Mouse (Mus musculus) left cerebral cortex, adult 2 months (tissue): ENCODE results near the gene Il18. TPM values are rescaled to one million over a fixed set of nuclear protein-coding genes. Genes with fewer than 3 reads are reported as not detected.

Experiments
- DNase-seq, 2 experiments: peaks; one replicate each; pipeline ENCODE4 v3.0.0; 2021 to 2022; ENCODE audit warnings: low spot score in 2 of 2, mixed read lengths in 1 of 2; ENCODE audit errors: extremely low spot score in 1 of 2
- H3K27ac ChIP-seq: fragments of 200-600 bp; 2 replicates; pipeline ENCODE4 v1.8.1; 2022
- H3K4me3 ChIP-seq: fragments of 200-600 bp; 2 replicates; pipeline ENCODE4 v1.8.1; 2022
- CTCF ChIP-seq: fragments of 200-600 bp; IDR thresholded peaks from 2 replicates; pipeline ENCODE4 v1.8.1; 2022; ENCODE audit warnings: antibody characterized with exemption, mild to moderate bottlenecking, moderate library complexity
- intact Hi-C: fragments of 180-260 bp; cut with DNase I; formaldehyde crosslinking; loops from one replicate; pipeline ENCODE4 v1.15.1; 2025
- long read RNA-seq, 2 experiments: library from polyadenylated mRNA; stranded (forward); transcript quantifications; one replicate each; pipeline ENCODE4 v2.0.0; 2021; ENCODE audit warnings: borderline mapping rate in 2 of 2
- total RNA-seq, 2 experiments: library from RNA; stranded (reverse); gene quantifications; 2 replicates each; pipeline ENCODE4 v1.2.3; 2021

Il18 gene
- 10 to 100 TPM; 22.6 to 23.8 TPM for total RNA-seq
- long read RNA-seq, experiment 1, partial matches to known transcripts, result 0 of 11 reads
- long read RNA-seq, experiment 1, other reads (novel, unspliced or antisense), result 11 of 11 reads
- long read RNA-seq, experiment 2, partial matches to known transcripts, result 1 of 13 reads
- long read RNA-seq, experiment 2, other reads (novel, unspliced or antisense), result 12 of 13 reads

DNA sequence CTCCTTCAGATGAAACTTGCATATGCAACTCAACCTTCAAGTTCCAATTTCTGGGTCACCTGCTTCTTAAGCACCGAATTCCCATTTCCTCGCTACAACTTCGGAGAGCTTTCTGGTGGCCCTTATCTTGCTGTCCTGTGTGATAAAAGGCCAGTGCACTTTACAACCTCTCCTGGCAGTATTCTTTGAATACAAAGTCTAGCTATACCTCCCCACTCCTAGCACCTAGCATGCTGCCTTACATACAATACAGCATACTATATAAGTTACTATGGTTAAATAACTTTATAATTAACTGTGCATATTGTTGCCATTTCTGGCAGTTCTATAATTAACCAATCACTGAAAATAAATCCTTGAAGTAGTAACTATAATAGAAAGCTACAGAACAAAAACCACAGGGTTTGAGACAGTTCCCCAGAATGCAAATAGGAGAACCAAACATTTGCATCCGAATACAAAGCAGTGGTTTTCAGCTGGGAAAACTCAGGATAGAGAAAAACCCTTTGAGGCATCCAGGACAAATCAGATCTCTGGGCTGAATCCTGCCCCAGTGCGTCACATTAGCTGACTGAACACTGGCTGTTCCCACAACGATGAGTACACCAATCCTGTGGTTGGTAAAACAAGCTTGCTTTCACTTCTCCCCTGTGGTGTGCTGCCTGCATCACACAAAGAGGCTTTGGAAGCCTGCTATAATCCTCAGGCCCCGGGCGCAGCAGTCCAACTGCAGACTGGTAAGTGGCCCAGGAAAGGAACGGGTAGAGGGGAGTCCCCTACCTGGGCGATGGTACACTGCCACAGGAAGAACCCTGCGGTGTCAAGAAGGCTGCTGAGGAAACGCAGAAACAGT lies at the start of gene Il18:
Il18 (plus strand) TSS at position 587 of the 853 bp plus-strand sequence.
- Histone ChIP-seq H3K27ac (peak within 1 kb of the TSS; percentile 85), H3K4me3 (peak within 1 kb of the TSS; percentile 33)
- peak; percentile 42 to 59 for DNase-seq
- intact Hi-C loops, result no loop called here
- TF ChIP-seq CTCF, result no peak; the same call in none of the 2 replicates

DNA sequence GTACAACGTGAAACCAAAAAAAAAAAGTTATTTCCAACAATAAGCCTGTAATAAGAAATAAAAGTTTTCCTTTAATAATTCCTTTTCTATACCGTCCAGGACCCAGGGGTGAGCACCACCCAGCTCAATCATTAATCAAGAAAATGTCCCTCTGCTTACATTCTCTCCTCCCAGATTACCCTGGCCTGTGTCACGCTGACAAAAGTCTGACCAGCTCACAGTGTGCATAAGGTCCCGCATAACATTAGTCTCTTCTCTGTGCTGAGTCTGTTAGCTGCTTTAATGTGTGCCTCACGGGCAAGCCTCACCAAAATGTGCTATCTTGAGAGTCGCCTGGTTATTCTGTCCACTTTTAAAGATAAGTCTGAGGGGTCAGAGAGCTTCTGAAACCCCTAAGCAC lies 49.2 kb upstream of the Il18 start:
- no peak overlapping the region for H3K27ac ChIP-seq
- DNase-seq, result no peak
- TF ChIP-seq CTCF, result no peak
- intact Hi-C loops, result no loop called here
- no peak overlapping the region for H3K4me3 ChIP-seq

DNA sequence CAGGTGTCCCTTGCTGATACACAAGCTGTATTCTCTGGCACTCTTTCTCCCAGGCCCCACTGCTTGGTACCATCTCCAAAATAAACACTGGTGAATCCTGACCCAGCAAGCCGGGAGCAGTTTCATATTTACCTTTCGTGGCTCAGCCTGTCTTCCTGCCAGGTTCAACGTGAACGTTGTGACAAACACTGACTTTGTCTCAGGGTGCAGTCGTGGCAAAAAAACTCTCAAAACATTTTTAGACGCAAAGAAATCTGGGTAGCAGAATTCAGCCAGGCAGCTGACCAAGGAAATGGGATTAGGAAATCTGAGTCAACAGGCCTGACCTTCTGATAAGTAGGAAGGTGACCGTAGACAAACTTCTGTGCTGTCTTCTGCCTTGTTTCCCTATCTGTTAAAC lies 47.1 kb upstream of the Il18 start:
- H3K4me3 ChIP-seq, result no peak overlapping the region
- intact Hi-C loops, result no loop called here
- no peak overlapping the region for H3K27ac ChIP-seq
- DNase-seq, result no peak
- TF ChIP-seq CTCF, result no peak

DNA sequence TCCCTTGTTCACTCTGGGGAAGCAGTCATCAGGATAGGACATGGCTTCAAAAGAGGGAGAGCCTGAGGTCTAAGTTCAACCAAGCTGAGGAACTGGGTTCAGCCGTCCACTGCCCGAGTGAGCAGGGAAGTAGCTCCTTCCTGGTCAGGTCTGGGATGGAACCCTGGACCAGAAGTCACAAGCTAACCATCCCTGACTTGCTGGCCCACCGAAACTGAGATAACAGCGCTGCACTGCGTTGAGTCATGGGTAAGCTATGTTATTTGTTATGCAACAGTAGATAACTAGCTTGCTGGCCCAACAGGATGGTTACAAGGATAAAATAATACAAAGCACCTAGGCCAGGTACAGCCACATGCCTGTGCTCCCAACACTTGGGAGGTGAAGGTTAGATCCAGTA lies 39.2 kb upstream of the Il18 start:
- H3K27ac ChIP-seq, result no peak overlapping the region
- TF ChIP-seq CTCF, result no peak
- intact Hi-C loops, result loop anchor here (5.0 kb wide), 1 partner anchor 38 kb away; no protein-coding TSS in a partner anchor
- no peak overlapping the region for H3K4me3 ChIP-seq
- DNase-seq, result no peak

DNA sequence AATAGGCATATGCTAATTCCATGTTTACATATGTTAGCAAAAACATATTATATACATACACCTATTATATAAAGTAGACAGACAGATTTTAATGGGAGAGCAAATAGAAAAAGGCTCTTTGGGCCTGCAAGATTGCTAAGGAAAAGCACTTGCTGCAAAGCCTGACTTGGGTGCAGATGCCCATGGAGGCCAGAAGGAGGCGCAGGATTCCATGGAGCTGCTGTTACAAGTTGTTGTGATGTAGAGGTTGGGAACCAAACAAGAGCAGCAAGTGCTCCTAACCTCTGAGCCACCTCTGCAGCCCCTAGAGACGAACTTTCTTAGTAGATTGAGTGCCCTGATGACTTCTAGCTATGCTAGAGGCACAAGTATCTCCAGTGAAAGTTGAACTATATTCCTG lies 35.8 kb upstream of the Il18 start:
- Histone ChIP-seq H3K27ac (no peak overlapping the region), H3K4me3 (no peak overlapping the region)
- no peak for DNase-seq
- TF ChIP-seq CTCF, result peak; percentile 41
- intact Hi-C loops, result loop anchor here (5.0 kb wide), 1 partner anchor 41 kb away; no protein-coding TSS in a partner anchor

DNA sequence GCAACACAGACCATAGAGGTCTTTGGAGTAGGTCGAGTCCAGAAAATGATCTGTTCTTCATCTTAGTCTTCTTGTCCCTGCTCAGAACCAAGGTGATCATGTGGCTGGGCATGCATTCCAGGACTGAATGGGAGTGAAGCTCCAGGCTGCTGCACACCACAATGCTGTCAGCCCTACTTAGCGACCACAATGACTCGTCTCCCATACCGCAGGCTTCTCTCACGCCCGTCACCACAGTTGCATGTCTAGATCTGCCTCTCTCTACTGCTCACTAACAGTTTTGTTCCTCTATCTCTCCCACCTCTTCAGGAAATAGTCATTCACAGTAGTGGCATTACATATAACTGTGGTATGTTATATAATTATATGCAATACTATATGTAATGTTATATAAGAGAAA lies 33.9 kb upstream of the Il18 start:
- TF ChIP-seq CTCF, result no peak
- no peak overlapping the region for H3K4me3 ChIP-seq
- intact Hi-C loops, result no loop called here
- DNase-seq, result no peak
- H3K27ac ChIP-seq, result no peak overlapping the region

DNA sequence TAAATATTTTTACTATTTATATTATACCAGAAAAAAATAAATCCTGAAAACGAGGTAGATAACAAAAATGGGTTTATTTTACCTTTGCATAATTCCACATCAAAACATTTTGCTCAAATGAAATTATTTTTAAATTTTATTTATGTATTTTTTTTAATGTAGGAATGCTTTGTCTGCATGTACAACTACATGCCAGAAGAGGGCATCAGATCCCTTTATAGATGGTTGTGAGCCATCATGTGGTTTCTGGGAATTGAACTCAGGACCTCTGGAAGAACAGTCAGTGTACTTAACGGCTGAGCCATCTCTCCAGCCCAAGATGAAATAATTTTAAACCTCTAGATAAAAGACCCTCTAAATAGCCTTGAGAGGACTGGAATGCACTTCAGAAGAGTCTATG lies 33.1 kb upstream of the Il18 start:
- DNase-seq, result no peak
- intact Hi-C loops, result no loop called here
- Histone ChIP-seq H3K27ac (no peak overlapping the region), H3K4me3 (no peak overlapping the region)
- TF ChIP-seq CTCF, result peak; percentile 33

DNA sequence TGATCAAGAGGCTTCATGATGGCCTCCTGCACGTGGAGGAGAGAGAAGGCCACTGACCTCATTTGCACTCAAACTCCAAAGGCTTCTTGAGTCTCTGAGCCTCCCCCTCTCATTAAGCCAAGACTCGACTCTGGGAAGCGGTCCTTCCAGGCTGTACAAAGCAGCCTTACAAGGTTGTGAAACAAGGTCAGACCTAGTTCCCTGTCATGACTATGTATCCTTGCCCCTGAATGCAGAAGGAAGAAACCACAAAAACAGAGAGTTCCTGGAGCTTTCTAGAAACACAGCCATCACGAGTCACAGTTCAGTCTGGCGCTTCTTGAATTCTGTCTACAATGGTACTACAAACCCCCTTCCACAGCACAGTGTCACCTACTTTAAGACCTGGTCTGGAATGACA lies 32.1 kb upstream of the Il18 start:
- Histone ChIP-seq H3K27ac (no peak overlapping the region), H3K4me3 (no peak overlapping the region)
- DNase-seq, result no peak
- intact Hi-C loops, result no loop called here
- TF ChIP-seq CTCF, result no peak

DNA sequence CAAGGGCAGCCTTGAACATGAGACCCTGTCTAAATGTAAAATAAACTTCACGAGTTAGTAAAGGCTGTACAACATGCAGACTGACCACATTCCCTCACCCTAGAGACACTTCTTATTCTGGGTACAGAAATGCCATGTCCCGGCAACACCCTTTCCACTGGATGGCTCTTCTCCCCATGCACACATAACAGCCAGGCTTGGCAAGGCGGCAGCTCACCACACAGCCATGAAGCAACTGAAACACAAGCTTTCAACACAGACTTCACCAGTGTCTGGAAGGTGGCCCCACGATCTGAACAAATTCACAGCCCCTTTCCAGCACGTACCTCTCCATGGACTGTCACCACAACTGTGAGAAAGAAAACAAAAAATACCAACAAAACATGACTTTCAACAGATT lies 29.7 kb upstream of the Il18 start:
- intact Hi-C loops, result no loop called here
- no peak overlapping the region for H3K27ac ChIP-seq
- no peak for TF ChIP-seq CTCF
- H3K4me3 ChIP-seq, result no peak overlapping the region
- DNase-seq, result no peak

DNA sequence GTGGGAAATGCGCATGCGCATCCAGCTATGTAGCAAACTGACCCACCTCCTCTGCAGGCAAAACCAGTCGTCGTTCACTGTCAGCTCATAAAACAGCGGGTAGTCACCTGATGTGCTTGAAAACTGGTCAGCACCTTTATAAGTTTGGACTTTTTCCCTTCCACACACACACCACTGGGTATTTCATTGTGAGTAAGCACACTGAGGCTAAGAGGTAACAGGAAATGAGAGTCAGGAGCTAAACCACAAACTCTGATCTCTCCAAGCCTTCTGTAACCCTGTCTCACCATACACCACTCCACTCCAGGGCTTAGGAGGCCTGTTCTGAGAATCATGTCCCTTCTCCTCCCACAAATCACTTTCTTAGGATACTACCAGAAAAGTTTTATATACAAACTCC lies 29.0 kb upstream of the Il18 start:
- Histone ChIP-seq H3K4me3 (no peak overlapping the region), H3K27ac (no peak overlapping the region)
- intact Hi-C loops, result no loop called here
- DNase-seq, result no peak
- no peak for TF ChIP-seq CTCF

DNA sequence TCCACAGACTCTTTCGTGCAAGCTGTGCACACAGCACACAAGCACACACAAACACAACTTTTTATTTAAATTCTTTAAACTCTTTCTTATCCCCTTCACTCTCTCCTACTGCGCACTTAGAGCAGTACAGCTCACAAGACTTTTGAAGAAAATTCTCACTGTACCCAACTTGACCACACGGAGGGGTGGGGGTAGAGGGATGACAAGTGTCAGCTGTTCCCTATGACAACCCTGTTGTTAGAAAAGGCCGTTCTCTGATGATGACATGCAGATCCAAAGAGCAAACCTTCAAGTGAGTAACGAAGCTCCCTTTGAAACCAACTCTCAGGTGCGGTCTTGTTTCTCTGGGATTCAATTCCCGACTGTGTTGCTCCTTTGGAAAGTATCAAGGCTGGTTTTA lies 26.8 kb upstream of the Il18 start:
- Histone ChIP-seq H3K27ac (peak overlapping the region; percentile 86), H3K4me3 (peak overlapping the region; percentile 67)
- no peak for TF ChIP-seq CTCF
- DNase-seq, result no peak
- intact Hi-C loops, result loop anchor here (1.0 to 2.0 kb wide), 3 partner anchors 65 to 1033 kb away; no protein-coding TSS in a partner anchor

DNA sequence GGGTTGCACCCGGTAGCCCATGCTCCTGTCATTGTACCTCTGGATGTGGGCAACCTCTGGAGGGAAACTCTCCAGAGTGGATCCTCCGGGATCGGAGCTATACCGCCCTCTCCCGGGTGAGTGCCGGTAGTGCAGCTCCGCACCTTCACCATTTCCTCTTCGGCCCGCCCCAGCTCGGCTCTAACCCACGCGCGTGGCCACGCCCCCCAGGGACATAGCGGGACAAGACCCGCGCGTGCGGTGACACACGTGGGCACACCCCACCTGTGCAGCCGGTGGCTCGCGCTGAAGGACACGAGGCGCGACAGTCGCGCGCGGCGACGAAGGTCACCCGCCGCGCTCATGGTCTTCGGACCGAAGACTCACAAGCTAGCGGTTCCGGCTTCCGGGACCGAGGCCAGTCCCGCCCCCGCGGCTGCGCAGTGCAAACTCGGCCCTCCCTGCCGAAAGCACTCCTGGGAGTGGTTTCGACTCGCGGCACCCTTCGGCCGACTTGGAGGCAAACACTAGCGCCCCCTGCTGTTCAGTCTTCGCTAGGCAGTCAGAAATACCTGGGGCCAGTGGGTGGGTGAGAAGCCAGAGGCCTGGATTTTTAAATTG lies 26.2 kb upstream of the Il18 start, which contains the start of gene Pts:
Pts (minus strand) TSS at position 432 of the 600 bp plus-strand sequence.
- H3K27ac ChIP-seq, result peak within 1 kb of the TSS; percentile 86
- peak; percentile 65 for TF ChIP-seq CTCF
- peak within 1 kb of the TSS; percentile 67 for H3K4me3 ChIP-seq
- intact Hi-C loops, result loop anchor here (1.0 to 2.0 kb wide), 3 partner anchors 65 to 1034 kb away; no protein-coding TSS in a partner anchor
- DNase-seq, result peak; percentile 96
